ENCODE assay signal across 9 mouse cellular contexts in genomic region chr2:45100017-45100416, GRCm38 (mm10). TPM values are rescaled to one million over a fixed set of nuclear protein-coding genes. Genes with fewer than 3 reads are reported as not detected.
A peak's percentile ranks its signal among the peaks of the same experiment; 100 is the strongest.
DNase-seq lines count a peak whose midpoint lies in the region; ATAC-seq and TF ChIP-seq lines count a peak whose summit lies in the region.
"Had no signal": no experiment of that assay in that cellular context is flagged by ENCODE, and none has a peak within 500 bp of the region (broad histone marks: within the 10 kb centered on the region; RNA-seq: fewer than 3 reads in every experiment).

No protein-coding gene starts in this region.

- H3K9ac ChIP-seq in heart, embryonic 13.5 days = no peak overlapping the region
- H3K9ac ChIP-seq in midbrain, embryonic 13.5 days (replicated peaks) = no peak overlapping the region; the same call in 1 of the 2 replicates
- H3K9ac ChIP-seq in midbrain, postnatal 0 days (replicated peaks; ENCODE audit: low read length, poor library complexity, severe bottlenecking) = no peak overlapping the region
- H3K9ac ChIP-seq: limb, embryonic 15.5 days had no signal

- H3K27ac ChIP-seq in heart, embryonic 13.5 days (replicated peaks) = peak overlapping the region; percentile 33; the same call in 1 of the 2 replicates
- 0 out of 2 replicates have a peak overlapping the region, but pooled peaks have one; percentile 25 for H3K27ac ChIP-seq in midbrain, embryonic 13.5 days
- H3K27ac ChIP-seq in midbrain, postnatal 0 days (ENCODE audit: low read depth, low read length) = no peak overlapping the region
- H3K27ac ChIP-seq: limb, embryonic 15.5 days had no signal

- 30% methylated on average over 4 of the region's 4 CpGs for WGBS in heart, embryonic 13.5 days
- 79% methylated on average over 4 of the region's 4 CpGs for WGBS in midbrain, embryonic 13.5 days
- WGBS in midbrain, postnatal 0 days = 67% methylated on average over 4 of the region's 4 CpGs

- DNase-seq in heart, adult 9 months (ENCODE audit: low spot score in 2 of 2) = no peak
- DNase-seq in midbrain, postnatal 0 days (ENCODE audit: low spot score) = no peak
- DNase-seq in adrenal gland, postnatal 36 days = no peak
- DNase-seq: cerebellum, adult 18-20 months had no signal

- no peak for TF ChIP-seq CTCF in midbrain, postnatal 0 days (IDR thresholded peaks at IDR 0.05)

- no peak for ATAC-seq in heart, embryonic 13.5 days (ENCODE audit: extremely low read depth, insufficient number of reproducible peaks, low FRiP score, low TSS enrichment)
- no peak for ATAC-seq in midbrain, embryonic 13.5 days
- no peak for ATAC-seq in midbrain, postnatal 0 days (ENCODE audit: low FRiP score)
- 0 out of 2 replicates have a peak, but pooled peaks have one; percentile 34 for ATAC-seq in erythroblast, adult 5-6 weeks (replicated peaks; ENCODE audit: low FRiP score, poor library complexity, severe bottlenecking)
- ATAC-seq in megakaryocyte-erythroid progenitor cell, adult 5-6 weeks (replicated peaks; ENCODE audit: low FRiP score, low TSS enrichment, poor library complexity, severe bottlenecking) = peak; percentile 54

- H3K4me1 ChIP-seq in heart, embryonic 13.5 days = peaks cover 95% of the 10 kb centered on the region
- peaks cover 93% of the 10 kb centered on the region for H3K4me1 ChIP-seq in midbrain, embryonic 13.5 days (replicated peaks)
- H3K4me1 ChIP-seq in midbrain, postnatal 0 days (ENCODE audit: insufficient read depth, low read length) = 0 out of 2 replicates have a peak, but pooled peaks cover 4% of the 10 kb centered on the region

- no peaks in the 10 kb centered on the region for H3K9me3 ChIP-seq in heart, embryonic 13.5 days
- H3K9me3 ChIP-seq in midbrain, embryonic 13.5 days = no peaks in the 10 kb centered on the region
- H3K9me3 ChIP-seq in midbrain, postnatal 0 days (ENCODE audit: low read length) = no peaks in the 10 kb centered on the region
- H3K9me3 ChIP-seq: limb, embryonic 15.5 days had no signal

- peak overlapping the region; percentile 30; the same call in 1 of the 2 replicates for H3K4me2 ChIP-seq in heart, embryonic 13.5 days
- H3K4me2 ChIP-seq in midbrain, embryonic 13.5 days (replicated peaks) = no peak overlapping the region
- H3K4me2 ChIP-seq in midbrain, postnatal 0 days (ENCODE audit: low read depth, low read length, poor library complexity, severe bottlenecking) = no peak overlapping the region
- H3K4me2 ChIP-seq: limb, embryonic 15.5 days had no signal

- H3K27me3 ChIP-seq in heart, embryonic 13.5 days (replicated peaks) = no peaks in the 10 kb centered on the region
- H3K27me3 ChIP-seq in midbrain, embryonic 13.5 days = no peaks in the 10 kb centered on the region
- no peaks in the 10 kb centered on the region for H3K27me3 ChIP-seq in midbrain, postnatal 0 days (ENCODE audit: insufficient read depth, low read length)

- 0 out of 2 replicates have a peak, but pooled peaks cover 11% of the 10 kb centered on the region for H3K36me3 ChIP-seq in heart, embryonic 13.5 days
- no peaks in the 10 kb centered on the region for H3K36me3 ChIP-seq in midbrain, embryonic 13.5 days
- H3K36me3 ChIP-seq in midbrain, postnatal 0 days (ENCODE audit: insufficient read depth, low read length) = no peaks in the 10 kb centered on the region
- H3K36me3 ChIP-seq: limb, embryonic 15.5 days had no signal

- H3K4me3 ChIP-seq in heart, embryonic 13.5 days = no peak overlapping the region
- H3K4me3 ChIP-seq in midbrain, embryonic 13.5 days (replicated peaks) = no peak overlapping the region
- no peak overlapping the region for H3K4me3 ChIP-seq in midbrain, postnatal 0 days (ENCODE audit: low read depth, low read length)
- H3K4me3 ChIP-seq: limb, embryonic 15.5 days had no signal

RNA-seq across cellular contexts. Expression of gene Zeb2, which starts 17.2 kb away (rescaled TPM):
- polyA plus RNA-seq in heart, embryonic 13.5 days (2015; fragmentation: Nextera tagmentation; extraction: Ambion mirVana) = 21.8 and 22.4 TPM in 2 replicates
- polyA plus RNA-seq in midbrain, embryonic 13.5 days (2015; fragmentation: Nextera tagmentation; extraction: Ambion mirVana) = 38.9 and 50.2 TPM in 2 replicates
- 39.6 and 48.1 TPM in 2 replicates for total RNA-seq in midbrain, postnatal 0 days (2014; rRNA removed)
- 13.4 and 15.3 TPM in 2 replicates for polyA plus RNA-seq in midbrain, postnatal 0 days (2015; fragmentation: Nextera tagmentation; extraction: Ambion mirVana)
- 33.2 and 42.6 TPM in 2 replicates for total RNA-seq in erythroblast, adult 5-6 weeks (2015; ENCODE audit: low replicate concordance)
- 39.3 and 42.8 TPM in 2 replicates for total RNA-seq in erythroblast, adult 5-6 weeks (2017; ENCODE audit: low replicate concordance)
- 118 and 125 TPM in 2 replicates for total RNA-seq in megakaryocyte-erythroid progenitor cell, adult 5-6 weeks (2014; fragmentation: Nextera tagmentation)
- total RNA-seq in megakaryocyte-erythroid progenitor cell, adult 5-6 weeks (2017) = 113 and 119 TPM in 2 replicates
- total RNA-seq in adrenal gland, postnatal 36 days (2021) = 100 to 1,000 TPM; 173 to 184 TPM

Comparison
In these comparisons a context has a peak if more than half of its experiments do, and no peak if none do; other contexts are left out.
1. ATAC-seq: peak in erythroblast, adult 5-6 weeks (single experiment) and megakaryocyte-erythroid progenitor cell, adult 5-6 weeks (single experiment); none in heart, embryonic 13.5 days (single experiment), midbrain, embryonic 13.5 days (single experiment) and midbrain, postnatal 0 days (single experiment).